Mouse (Mus musculus) kidney, adult 2 months (tissue): ENCODE results near the gene Dync1i1.

Experiments
- CTCF ChIP-seq: fragments of 200-500 bp; conservative IDR thresholded peaks from 2 replicates; pipeline ENCODE4 v1.5.1; 2011; ENCODE audit warnings: low read depth, mild to moderate bottlenecking, control low read depth, low read length, moderate library complexity, mixed read lengths; ENCODE audit not compliant: insufficient read depth, insufficient read length
- POLR2A ChIP-seq: fragments of 200-500 bp; IDR thresholded peaks from one replicate; pipeline ENCODE4 v1.6.1; 2011; ENCODE audit warnings: low read depth, low read length, control low read depth

DNA sequence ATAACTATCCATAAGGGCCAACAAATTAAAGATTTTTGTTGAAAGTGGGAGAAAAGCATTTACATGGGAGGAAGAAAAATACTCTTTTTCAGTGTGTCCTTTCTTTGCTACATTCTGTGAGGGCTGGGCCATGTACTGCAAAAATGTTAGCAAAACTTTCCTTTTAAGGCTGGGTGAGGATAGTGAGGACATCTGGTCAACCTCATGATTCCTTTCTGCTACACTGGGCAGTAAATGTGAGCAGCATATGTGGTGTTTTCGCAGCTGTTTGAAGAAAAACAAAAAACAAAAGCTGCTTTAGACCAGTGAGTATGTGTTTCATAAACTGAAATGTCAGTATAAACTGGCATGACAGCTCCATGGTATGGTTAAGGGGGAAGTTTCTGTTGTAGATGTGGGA, 9.4 kb downstream of the Dync1i1 start:
- TF ChIP-seq CTCF, result no peak
- TF ChIP-seq POLR2A, result no peak
